Mouse (Mus musculus): Measurements from ENCODE around the gene Ess2.
"Not testable (repeated sequence)": the region's sequence is repeated elsewhere in the genome, so short reads cannot be mapped to it uniquely, and the experiment has no call there.

The Ess2 gene

GRCm38 (mm10) chr16:17911052-17911595 is at the start of gene Ess2:
Ess2 (minus strand) TSS chr16:17911348.
- DNase-seq (ENCODE audit: low spot score) = peak; percentile 99

DNA sequence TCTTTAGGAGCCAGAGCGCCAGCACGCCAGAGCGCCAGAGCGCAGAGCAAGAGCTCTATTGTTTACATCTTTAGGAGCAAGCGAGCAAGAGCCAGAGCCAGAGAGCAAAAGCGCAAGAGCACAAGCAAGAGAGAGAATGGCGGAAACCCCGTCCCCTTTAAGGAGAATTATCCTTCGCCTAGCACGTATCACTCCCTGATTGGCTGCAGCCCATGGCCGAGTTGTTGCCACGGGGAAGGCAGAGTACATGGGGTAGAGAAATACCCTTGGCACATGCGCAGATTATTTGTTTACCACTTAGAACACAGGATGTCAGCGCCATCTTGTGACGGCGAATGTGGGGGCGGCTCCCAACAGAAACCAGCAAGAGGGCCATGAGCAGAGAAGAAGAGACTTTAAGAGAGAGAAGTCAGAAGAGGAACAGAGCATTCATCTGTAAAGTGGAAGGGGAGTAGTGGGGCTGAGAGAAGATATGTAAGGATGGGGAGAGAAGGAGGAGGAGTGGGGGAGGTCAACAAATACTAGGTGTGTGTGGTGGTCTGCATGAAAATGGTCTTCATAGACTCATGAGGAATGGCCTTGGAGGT is 45.0 kb upstream of the Ess2 start:
- not testable (repeated sequence) for DNase-seq (ENCODE audit: low spot score)

DNA sequence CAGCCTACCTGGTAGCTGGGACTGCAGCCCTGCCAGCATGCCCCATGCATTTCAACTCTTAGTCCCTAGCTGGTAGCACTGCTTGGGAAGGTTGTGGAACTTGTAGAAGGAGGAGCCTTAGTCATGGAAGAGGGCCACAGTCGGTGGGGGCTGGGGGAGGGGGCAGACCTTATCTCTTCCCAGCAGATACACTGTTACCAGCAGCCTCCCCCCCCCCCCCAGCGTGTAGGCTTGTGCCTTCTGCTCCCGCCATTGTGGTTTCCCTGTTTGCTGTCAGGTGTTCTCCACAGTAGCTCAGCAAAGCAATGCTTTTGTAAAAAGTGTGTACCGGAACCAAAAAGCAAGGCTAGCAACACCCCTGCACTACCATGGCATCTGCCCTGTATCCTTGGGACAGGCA is 40.5 kb upstream of the Ess2 start:
- no peak for DNase-seq (ENCODE audit: low spot score)

GRCm38 (mm10) chr16:17950068-17950467 is 38.9 kb upstream of the Ess2 start:
- DNase-seq (ENCODE audit: low spot score) = peak; percentile 21

- DNase-seq (ENCODE audit: low spot score) = peak; percentile 78
Observed at GRCm38 (mm10) chr16:17949421-17949877, 38.3 kb upstream of the Ess2 start.

DNA sequence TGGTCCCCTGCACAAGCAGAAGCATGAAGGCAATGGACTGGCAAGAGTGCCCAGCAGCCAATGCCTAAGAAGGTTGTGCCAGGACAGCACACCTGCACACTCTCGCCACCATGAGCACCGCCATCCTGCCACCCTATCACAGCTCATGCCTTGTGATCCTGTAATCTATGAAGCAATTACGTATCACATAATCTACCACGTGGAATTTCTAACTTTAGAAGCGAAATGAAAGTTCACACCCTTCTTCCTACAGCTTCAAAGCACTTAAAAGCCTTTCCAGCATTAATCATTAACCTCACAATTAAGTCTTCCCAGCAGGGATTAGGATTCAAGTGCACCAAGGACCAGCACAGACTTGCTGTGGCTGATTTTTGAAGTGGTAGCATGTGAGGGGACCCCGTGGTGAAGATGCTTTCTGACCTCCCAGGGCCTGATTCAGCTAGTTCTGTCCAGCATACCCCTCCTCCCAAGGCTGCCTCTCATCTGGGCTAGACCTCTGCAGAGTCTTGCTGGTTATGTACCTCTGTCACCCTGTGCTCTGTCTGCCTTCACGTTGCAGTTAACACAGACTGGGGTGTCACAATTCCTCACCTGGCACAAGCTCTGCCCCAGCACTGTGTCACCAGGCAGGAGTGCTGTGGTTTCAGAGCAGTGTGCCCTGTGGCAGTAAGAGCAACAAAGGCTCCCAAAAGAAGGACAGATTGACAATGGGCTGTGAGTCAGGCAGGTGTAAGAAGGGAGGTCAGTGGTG is 34.1 kb upstream of the Ess2 start:
- no peak for DNase-seq (ENCODE audit: low spot score)

DNA sequence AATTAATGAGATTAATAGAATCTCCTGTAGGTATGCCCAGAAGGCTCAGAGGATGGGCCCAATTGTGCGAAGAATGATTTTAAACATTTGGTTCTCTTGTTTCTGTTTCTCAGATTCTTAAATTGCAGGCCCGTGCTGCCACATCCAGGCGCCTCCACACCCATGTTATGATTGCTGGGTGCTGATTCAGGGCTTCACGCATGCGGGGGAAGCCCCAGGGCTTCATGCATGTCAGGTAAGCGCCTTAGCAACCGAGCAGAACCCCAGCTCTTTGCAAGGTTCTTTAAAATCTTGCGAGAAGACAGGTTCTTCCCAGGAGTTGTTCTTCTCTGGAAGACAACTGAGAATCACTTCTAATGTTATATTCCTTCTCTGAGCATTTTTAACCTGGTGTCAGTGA is 32.3 kb upstream of the Ess2 start:
- no peak for DNase-seq (ENCODE audit: low spot score)

GRCm38 (mm10) chr16:17939255-17939751 is 28.2 kb upstream of the Ess2 start:
- DNase-seq (ENCODE audit: low spot score) = no peak

- DNase-seq (ENCODE audit: low spot score) = peak; percentile 84
Observed at GRCm38 (mm10) chr16:17938821-17939220, 27.7 kb upstream of the Ess2 start.

- no peak for DNase-seq (ENCODE audit: low spot score)
Observed at GRCm38 (mm10) chr16:17938187-17938586, 27.0 kb upstream of the Ess2 start.

DNA sequence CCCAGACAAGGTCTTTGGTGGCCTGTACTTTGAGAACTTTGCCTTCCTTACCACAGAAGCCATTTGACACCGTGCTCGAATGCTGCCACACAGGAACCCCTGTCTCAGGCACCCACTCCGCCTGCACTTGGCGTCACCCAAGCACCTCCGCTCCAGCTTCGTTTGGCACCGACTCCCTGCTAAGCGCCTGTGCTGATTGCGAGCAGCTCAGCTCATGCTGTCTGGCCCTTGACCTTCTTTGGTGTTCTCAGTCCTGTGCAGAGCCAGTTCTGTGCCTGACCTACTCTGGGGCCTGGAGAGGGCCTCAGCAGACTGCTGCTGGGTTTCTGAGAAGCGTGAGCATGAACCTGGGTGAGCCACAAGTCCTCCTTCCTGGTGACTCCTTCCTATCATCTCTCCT is 25.6 kb upstream of the Ess2 start:
- no peak for DNase-seq (ENCODE audit: low spot score)

- no peak for DNase-seq (ENCODE audit: low spot score)
Observed at GRCm38 (mm10) chr16:17934445-17934910, 23.3 kb upstream of the Ess2 start.

GRCm38 (mm10) chr16:17933594-17934444 is 22.7 kb upstream of the Ess2 start:
- DNase-seq (ENCODE audit: low spot score) = no peak

GRCm38 (mm10) chr16:17931906-17932460 is 20.8 kb upstream of the Ess2 start:
- DNase-seq (ENCODE audit: low spot score) = no peak

DNA sequence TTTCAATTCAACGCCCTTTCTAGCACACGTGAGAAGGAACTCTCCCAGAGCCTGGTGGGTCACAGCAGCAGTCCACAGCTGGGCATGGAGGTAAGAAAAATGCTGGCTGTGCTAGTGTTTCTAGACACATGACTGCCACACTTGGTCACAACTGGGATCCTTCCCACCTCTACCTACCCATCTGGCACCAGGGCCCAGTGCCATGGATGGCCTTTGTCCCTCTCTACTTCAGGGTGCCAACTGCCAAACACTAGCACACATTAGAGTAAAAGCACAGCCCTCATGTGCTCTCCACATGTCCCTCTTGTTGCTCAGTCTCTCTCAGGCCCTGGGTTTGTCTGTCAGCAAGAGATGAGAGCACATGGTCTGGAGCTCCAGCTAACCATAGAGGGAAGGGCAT is 18.5 kb upstream of the Ess2 start:
- no peak for DNase-seq (ENCODE audit: low spot score)

DNA sequence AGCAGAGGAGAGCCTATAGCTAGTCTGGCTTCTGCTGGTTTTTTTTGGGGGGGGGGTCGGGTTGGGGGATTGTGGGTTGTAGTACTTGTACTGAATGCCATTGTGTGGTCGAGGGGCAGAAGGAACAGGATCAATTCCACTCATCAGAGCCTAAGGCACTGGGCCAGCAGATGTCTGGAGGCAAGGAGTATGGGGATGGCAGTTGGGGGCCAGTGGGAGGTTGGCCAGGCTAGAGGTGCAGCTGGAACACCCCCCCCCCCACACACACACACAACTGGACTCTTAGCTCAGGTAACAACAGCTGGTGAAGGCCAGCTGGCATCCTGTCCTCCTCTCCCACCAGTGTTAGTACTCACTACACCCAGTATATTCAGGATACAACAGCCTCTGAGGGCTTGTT is 18.1 kb upstream of the Ess2 start:
- no peak for DNase-seq (ENCODE audit: low spot score)

- peak; percentile 88 for DNase-seq (ENCODE audit: low spot score)
Observed at GRCm38 (mm10) chr16:17928627-17929104, 17.5 kb upstream of the Ess2 start.

- DNase-seq (ENCODE audit: low spot score) = peak; percentile 76
Observed at GRCm38 (mm10) chr16:17928087-17928580, 17.0 kb upstream of the Ess2 start, which contains the start of gene Slc25a1. Slc25a1 (minus strand) TSS chr16:17928219.

DNA sequence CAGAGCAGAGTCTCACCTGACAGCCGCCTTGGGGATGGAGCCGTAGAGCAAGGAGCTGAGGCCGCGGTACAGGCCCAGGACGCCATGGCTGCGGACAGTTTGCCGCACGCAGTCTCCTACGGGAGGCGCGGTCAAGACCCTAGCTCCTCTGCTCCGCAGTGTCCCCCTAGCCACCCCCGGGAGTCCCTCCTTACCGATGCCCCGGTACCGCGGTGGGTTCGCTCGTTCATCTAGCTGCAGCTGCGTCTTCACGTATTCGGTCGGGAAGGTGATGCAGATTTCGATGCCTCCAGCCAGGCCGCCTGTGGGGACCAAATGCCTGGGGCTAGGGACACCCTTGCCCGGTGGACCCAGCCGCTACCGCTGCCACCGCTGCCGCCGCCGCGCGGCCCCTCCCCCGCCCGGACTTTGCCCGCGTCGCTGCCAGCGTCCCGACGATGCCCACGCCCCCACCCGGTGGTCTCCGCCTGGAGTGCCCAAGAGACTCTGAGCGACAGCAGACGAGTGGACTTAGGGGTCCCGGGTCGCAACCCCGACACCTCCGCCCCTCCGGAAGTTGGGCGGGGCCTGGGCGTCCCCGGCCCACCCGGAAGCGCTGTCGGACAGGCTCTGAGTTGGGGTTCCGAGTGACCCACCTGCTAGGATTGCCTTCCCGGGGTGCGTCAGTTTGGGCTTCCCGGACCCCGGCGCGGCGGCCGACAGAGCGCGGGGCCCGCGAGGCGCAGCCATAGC is 16.4 kb upstream of the Ess2 start:
- DNase-seq (ENCODE audit: low spot score) = peak; percentile 64

- DNase-seq (ENCODE audit: low spot score) = no peak
Observed at GRCm38 (mm10) chr16:17922163-17922538, 11.0 kb upstream of the Ess2 start.
